Mouse (Mus musculus) mesoderm, embryonic 11.5 days (tissue): ENCODE data around the gene Zfp825.
"Not testable (repeated sequence)": the region's sequence is repeated elsewhere in the genome, so short reads cannot be mapped to it uniquely, and the experiment has no call there.

Source experiments
- DNase-seq: peaks from one replicate; pipeline ENCODE4 v3.0.0-alpha.2; 2012; ENCODE audit warnings: low read depth, low spot score

The Zfp825 gene

DNA sequence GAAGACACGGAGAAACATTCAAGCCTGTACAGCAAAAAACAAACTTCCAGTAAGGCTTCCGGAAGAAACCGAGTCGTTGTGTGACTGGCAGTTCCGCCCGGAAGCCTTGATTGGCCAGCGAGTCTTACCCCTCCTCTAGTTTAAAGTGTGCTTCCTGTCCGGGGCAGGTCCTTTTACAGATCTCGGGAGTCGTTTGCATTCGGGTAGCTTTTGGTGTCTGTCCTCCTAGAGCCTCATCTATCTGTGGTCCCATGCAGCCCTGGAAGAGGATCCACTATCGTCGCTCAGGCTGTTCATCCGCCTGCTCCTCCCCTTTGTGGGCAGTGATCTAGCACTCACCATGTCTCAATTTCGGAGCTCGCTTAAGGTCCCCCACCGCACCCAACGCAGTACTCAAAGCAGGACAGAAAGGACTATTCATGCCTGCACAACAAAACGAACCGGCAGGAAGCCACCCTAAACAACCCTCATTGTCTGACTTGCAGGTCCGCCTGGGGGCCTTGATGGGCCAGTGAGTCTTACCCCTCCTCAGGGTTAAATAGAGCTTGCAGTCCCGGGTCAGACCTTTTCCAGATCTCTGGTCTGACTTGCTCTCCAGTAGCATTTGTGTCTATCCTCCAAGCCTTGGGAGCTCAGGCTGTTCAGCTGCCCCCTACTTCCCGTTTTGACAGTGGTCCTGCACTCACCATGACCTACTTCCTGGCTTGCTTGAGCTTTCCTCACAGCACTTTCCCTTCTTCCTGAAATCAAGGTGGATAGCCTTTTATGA, at the start of gene Zfp825:
Gene Zfp825 (minus strand): TSS at position 82 of the 769 bp plus-strand sequence.
- peak; percentile 72 for DNase-seq

DNA sequence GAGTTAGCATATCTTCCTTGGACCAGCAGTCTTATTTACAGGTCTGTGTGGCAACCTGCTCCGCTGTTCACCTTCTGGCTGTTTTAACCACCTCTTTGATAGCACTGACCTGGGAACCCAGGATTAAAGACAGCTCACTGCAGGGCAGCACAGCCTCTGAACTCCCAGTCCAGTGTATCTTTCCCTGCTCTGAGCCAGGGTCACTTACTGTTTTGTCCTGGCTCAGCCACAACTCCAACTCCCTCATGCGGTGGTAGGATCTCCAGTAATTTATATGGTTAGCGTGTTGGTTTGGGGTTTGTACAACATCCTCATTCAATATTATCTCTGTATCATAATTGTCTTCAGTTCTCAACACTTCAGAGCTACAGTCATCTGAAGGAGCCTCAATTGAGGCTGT, 41.6 kb upstream of the Zfp825 start:
- not testable (repeated sequence) for DNase-seq

DNA sequence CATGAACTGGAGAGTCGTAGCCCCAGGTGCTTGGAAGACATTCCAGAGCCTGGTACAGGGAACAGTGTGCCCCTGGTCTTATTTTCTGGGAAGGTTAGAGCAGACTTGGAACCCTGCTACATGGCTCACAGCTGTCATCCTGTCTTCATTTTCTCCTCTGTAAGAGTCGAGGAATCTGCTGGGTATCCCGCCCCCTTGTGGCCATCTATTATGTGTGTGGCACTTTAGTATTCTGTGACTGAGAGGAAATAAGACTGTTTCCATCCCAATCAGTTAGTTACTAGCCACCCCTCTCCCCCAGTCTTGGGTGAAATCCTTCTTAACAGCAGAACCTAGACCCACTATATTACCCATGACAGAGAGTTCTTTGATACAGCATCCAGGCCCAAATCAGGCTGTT, 41.1 kb upstream of the Zfp825 start:
- DNase-seq, result peak; percentile 71

DNA sequence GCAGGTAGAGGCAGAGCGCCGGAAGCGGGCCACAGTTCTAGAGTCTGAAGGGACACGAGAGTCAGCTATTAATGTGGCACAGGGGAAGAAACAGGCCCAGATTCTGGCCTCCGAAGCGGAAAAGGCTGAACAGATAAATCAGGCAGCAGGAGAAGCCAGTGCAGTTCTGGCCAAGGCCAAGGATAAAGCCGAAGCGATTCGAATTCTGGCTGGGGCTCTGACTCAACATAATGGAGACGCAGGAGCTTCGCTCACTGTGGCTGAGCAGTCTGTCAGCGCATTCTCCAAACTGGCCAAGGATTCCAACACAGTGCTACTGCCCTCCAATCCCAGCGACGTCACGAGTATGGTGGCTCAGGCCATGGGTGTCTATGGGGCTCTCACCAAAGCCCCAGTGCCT, 40.3 kb upstream of the Zfp825 start:
- no peak for DNase-seq

DNA sequence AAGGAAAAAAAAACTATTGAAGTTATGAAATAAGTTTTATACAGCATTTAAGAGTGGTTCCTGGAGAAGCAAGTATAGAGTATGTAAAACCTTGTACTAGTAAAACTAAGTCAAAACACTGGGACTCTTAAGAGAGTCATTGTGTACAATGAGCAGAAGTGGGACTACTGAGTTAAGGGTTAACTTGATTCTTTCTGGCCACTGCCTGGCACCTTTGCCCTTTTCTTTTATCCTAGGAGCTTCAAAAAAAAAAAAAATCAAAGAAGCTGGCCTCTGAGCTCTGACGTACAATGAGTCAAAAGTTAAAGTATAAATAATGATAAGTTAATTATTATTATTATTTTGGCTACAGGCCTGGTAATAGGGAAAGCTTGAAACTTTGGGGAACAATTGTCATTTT, 37.5 kb upstream of the Zfp825 start:
- DNase-seq, result not testable (repeated sequence)

DNA sequence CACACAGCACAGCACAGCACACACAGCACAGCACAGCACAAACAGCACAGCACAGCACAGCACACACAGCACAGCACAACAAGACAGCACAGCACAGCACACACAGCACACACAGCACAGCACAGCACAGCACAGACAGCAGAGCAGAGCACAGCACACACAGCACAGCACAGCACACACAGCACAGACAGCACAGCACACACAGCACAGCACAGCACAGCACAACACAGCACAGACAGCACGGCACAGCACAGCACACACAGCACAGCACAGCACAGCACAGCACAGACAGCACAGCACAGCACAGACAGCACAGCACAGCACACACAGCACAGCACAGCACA, 35.6 kb upstream of the Zfp825 start:
- DNase-seq, result not testable (repeated sequence)

DNA sequence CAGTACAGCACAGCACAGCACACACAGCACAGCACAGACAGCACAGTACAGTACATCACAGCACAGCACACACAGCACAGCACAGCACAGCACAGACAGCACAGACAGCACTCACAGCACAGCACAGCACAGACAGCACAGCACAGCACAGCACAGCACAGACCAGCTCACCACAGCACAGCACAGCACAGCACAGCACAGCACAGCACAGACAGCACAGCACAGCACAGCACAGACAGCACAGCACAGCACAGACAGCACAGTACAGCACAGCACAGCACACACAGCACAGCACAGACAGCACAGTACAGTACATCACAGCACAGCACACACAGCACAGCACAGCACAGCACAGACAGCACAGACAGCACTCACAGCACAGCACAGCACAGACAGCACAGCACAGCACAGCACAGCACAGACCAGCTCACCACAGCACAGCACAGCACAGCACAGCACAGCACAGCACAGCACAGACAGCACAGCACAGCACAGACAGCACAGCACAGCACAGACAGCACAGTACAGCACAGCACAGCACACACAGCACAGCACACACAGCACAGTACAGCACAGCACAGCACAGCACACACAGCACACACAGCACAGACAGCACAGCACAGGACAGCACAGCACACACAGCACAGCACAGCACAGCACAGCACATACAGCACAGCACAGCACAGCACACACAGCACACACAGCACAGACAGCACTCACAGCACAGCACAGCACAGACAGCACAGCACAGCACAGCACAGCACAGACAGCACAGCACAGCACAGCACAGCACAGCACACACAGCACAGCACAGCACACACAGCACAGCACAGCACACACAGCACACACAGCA, 35.0 kb upstream of the Zfp825 start:
- not testable (repeated sequence) for DNase-seq

DNA sequence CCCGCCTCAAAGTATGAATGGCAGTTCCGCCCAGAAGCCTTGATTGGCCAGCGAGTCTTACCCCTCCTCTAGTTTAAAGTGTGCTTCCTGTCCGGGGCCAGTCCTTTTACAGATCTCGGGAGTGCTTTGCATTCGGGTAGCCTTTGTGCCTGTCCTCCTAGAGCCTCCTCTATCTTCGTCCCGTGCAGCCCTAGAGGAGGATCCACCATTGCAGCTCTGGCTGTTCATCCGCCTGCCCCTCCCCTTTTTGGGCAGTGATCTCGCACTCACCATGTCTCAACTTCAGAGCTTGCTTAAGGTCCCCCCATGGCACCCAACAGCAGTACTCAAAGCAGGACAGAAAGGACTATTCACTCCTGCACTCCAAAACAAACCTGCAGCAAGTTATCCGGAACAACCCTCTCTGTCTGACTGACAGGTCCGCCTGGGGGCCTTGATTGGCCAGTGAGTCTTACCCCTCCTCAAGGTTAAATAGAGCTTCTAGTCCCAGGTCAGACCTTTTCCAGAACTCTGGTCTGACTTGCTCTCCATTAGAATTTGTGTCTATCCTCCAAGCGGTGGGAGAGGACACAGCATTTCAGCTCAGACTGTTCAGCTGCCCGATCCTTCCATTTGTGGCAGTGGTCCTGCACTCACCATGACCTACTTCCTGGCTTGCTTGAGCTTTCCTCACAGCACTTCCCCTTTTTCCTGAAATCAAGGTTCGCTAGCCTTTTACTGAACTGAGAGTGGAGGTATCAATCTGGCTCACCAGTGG, 28.9 kb upstream of the Zfp825 start:
- DNase-seq, result peak; percentile 66

DNA sequence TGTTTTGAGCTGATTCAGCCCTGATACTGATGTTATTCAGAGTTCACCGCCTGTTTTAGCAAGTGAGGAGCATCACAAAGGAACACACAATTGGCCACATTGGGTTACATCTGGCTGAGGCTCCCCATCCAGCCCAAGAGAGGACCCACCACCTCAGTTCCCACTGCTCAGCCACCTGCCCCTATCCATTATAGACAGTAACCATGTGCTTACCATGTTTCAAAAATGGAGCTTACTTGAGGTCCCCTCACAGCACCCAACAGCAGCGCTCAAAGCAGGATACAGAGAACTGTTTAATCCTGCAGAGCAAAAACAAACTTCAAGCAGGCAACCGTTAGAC, 28.3 kb upstream of the Zfp825 start:
- DNase-seq, result not testable (repeated sequence)

DNA sequence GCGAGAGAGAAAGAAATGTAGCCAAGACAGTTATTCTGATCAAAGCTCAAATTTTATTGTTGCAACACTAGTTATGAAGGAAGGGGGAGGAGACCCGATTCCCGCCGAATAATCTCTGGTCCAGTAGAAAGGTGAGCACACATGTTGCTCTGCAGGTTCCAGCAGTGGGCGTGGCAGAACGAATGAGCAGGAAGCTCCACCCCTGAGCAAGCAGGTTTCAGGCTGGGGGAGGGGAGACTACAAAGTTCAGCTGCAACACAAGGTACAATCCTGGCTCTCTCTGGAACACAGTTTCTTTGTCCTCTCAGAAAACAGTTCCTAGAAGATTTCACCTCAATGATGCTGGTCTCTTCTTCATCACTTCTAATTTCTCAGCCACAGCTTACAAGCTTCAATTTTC, 14.2 kb upstream of the Zfp825 start:
- DNase-seq, result not testable (repeated sequence)

DNA sequence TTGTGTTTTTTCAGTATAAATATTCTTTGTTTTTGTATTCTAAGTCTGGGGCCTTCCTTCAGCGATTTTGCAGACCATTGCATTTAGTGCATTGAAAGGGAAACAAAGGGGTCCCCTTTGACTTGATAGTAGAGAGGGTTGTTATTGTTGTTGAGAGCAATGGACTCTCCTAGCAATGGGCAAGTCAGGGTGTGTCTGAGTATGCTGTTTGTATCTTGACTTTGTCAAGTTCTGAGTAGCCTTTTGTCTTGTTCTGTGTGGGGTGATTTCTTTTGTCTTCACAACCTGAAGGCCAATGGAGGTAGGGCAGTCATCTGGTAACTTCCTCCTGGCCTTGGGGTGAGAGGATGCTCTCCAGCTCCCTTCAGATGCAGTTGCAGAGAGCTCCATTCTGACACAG, 9.1 kb upstream of the Zfp825 start:
- DNase-seq, result not testable (repeated sequence)

DNA sequence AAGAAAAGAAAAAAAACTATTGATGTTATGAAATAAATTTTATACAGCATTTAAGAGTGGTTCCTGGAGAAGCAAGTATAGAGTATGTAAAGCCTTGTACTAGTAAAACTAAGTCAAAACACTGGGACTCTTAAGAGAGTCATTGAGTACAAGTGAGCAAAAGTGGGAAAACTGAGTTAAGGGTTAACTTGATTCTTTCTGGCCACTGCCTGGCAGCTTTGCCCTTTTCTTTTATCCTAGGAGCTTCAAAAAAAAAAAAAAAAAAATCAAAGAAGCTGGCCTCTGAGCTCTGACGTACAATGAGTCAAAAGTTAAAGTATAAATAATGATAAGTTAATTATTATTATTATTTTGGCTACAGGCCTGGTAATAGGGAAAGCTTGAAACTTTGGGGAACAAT, 5.9 kb upstream of the Zfp825 start:
- not testable (repeated sequence) for DNase-seq

DNA sequence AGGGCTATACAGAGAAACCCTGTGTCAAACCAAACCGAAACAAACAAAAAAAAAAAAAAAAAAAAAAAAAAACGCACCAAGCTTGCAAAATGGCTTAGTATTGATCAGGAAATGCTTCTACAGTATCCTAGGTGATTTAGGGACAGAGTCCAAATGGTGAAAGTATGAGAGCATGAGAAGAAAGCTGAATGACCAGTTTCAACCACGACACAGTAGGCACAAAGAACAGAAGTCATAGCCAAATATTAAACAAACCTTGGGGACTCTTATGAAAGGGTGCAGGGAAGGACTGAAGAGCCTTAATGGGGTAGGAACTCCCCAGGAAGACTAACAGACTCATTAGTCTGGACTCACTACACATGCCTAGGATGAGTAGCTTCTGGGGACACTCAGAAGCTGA, 9.5 kb downstream of the Zfp825 start:
- not testable (repeated sequence) for DNase-seq

DNA sequence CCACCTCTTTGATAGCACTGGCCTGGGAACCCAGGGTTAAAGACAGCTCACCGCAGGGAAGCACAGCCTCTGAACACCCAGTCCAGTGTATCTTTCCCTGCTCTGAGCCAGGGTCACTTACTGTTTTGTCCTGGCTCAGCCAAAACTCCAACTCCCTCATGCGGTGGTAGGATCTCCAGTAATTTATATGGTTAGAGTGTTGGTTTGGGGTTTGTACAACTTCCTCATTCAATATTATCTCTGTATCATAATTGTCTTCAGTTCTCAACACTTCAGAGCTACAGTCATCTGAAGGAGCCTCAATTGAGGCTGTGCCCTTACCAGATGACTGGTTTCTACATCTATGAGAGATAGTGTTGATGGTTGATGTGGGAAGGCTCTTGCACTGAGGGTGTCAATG, 22.3 kb downstream of the Zfp825 start:
- not testable (repeated sequence) for DNase-seq

DNA sequence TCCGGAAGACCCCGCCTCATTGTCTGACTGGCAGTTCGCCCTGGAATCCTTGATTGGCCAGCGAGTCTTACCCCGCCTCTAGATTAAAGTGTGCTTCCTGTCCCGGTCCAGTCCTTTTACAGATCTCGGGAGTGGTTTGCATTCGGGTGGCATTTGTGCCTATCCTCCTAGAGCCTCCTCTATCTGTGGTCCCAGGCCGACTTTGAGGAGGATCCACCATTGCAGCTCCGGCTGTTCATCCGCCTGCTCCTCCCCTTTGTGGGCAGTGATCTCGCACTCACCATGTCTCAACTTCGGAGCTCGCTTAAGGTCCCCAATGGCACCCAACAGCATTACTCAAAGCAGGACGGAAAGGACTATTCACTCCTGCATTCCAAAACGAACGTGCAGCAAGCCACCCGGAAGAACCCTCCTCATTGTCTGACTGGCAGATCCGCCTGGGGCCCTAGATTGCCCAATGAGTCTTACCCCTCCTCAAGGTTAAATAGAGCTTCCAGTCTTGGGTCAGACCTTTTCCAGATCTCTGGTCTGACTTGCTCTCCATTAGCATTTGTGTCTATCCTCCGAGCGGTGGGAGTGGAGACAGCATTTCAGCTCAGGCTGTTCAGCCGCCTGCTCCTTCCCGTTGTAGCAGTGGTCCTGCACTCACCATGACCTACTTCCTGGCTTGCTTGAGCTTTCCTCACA, 30.9 kb downstream of the Zfp825 start:
- DNase-seq, result peak; percentile 84

DNA sequence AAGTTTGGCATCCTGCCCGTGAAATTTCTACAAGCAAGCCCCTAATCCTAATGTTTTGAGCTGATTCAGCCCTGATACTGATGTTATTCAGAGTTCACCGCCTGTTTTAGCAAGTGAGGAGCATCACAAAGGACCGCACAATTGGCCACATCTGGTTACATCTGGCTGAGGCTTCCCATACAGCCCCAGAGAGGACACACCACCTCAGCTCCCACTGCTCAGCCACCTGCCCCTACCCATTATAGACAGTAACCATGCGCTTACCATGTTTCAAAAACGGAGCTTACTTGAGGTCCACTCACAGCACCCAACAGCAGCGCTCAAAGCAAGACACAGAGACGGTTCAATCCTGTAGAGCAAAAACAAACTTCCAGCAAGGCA, 31.5 kb downstream of the Zfp825 start:
- not testable (repeated sequence) for DNase-seq

DNA sequence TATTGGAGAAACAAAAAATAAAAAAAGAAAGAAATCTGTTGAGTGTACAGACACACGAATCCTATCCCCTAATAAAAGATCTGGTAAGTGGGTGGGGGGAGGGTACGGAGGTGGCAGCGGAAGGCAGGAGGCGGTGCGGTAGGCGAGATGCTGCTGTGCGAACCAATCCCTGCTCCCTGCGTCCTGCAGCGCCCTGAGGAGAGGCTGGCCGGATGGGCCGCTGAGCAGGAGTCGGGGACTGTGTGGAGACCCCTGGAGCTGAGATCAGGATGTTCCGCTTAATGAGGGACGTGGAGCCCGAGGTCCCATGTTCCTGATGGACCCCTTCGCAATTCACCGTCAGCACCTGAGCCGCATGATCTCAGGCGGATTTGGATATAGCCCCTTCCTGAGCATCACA, 53.9 kb downstream of the Zfp825 start:
- DNase-seq, result no peak
